Mouse (Mus musculus): ENCODE results near the gene Retreg3.

DNA sequence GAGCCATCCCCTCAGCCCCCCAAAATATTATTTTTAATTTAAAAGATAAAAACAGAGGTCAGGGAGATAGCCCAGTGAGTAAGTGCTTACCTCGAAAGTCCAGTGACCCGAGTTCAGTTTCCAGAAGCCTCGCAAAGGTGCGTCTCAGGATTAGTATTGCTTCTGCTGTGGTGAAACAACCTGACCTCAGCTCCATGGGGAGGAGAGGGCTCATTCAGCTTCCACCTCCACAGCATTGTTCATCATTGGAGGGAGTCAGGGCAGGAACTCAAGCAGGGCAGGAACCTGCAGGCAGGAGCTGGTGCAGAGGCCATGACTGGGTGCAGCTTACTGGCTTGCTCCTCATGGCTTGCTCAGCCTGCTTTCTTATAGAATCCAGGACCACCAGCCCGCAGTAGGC lies 58.6 kb downstream of the Retreg3 start:
- TF ChIP-seq POLR2A (IDR thresholded peaks at IDR 0.05; ENCODE audit: borderline replicate concordance, insufficient read depth, low read length), result no peak
- no peak for TF ChIP-seq CTCF (IDR thresholded peaks at IDR 0.05; ENCODE audit: borderline replicate concordance, insufficient read depth, low read depth, low read length)

Measured in cerebellum, adult 2 months (tissue).